Comparison of ENCODE assay signal across 13 mouse cellular contexts in the genomic region with DNA sequence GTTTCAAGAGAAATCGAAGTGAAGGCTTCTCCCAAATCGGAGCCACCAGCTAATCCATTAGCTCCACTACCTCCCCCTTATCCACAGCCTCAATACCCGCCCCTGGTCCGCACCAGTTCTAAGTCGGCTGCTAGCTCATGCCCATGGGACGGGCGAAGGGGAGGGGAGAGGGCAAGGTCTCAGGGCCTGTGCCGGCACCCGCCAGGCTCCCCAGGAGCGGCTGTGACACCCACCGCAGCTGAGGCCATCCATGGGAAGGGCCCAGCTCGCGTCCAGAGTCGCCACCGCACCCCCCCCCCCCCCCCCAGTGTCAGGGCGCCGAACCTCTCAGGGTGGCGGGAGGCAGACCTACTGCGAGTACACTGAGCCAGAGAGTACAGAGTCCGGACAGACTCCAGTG. TPM values are rescaled to one million over a fixed set of nuclear protein-coding genes. Genes with fewer than 3 reads are reported as not detected.
A peak's percentile ranks its signal among the peaks of the same experiment; 100 is the strongest.
DNase-seq lines count a peak whose midpoint lies in the region; ATAC-seq lines count a peak whose summit lies in the region.
"Had no signal": no experiment of that assay in that cellular context is flagged by ENCODE, and none has a peak within 500 bp of the region (broad histone marks: within the 10 kb centered on the region; RNA-seq: fewer than 3 reads in every experiment).

No protein-coding gene starts in this region.

- H3K4me1 ChIP-seq in midbrain, embryonic 14.5 days (ENCODE audit: control insufficient read depth, insufficient read depth, low read length): no peaks in the 10 kb centered on the region
- no peaks in the 10 kb centered on the region for H3K4me1 ChIP-seq in midbrain, embryonic 15.5 days
- H3K4me1 ChIP-seq: embryonic facial prominence, embryonic 13.5 days; lung, embryonic 15.5 days; neural tube, embryonic 12.5 days had no signal

- H3K9me3 ChIP-seq in midbrain, embryonic 14.5 days (ENCODE audit: control insufficient read depth, low read length): peaks cover 5% of the 10 kb centered on the region; the same call in 1 of the 2 replicates
- H3K9me3 ChIP-seq in midbrain, embryonic 15.5 days: no peaks in the 10 kb centered on the region

- no peak overlapping the region for H3K4me2 ChIP-seq in midbrain, embryonic 14.5 days (ENCODE audit: low read length)
- no peak overlapping the region for H3K4me2 ChIP-seq in midbrain, embryonic 15.5 days
- H3K4me2 ChIP-seq: embryonic facial prominence, embryonic 13.5 days; lung, embryonic 15.5 days; neural tube, embryonic 12.5 days had no signal

- intact Hi-C loops in gastrocnemius, postnatal 14 days (cut with DNase I; ENCODE audit: low total_unique reads): no loop called here

- H3K4me3 ChIP-seq in midbrain, embryonic 14.5 days (replicated peaks; ENCODE audit: low read depth, low read length): no peak overlapping the region
- no peak overlapping the region for H3K4me3 ChIP-seq in midbrain, embryonic 15.5 days
- H3K4me3 ChIP-seq: embryonic facial prominence, embryonic 13.5 days; lung, embryonic 15.5 days; neural tube, embryonic 12.5 days had no signal

- 77% methylated on average over 20 of the region's 20 CpGs for WGBS in midbrain, embryonic 14.5 days
- WGBS in midbrain, embryonic 15.5 days: 79% methylated on average over 18 of the region's 20 CpGs

- H3K9ac ChIP-seq in midbrain, embryonic 14.5 days (replicated peaks; ENCODE audit: low read length): no peak overlapping the region
- H3K9ac ChIP-seq in midbrain, embryonic 15.5 days: no peak overlapping the region
- H3K9ac ChIP-seq: embryonic facial prominence, embryonic 13.5 days; lung, embryonic 15.5 days; neural tube, embryonic 12.5 days had no signal

- DNase-seq in gastrocnemius, postnatal 14 days: peak; percentile 30
- DNase-seq in gastrocnemius, adult 8-10 months (ENCODE audit: low spot score in 2 of 2): no peak
- peak; percentile 85 for DNase-seq in midbrain, embryonic 14.5 days
- DNase-seq in brain, adult 2 months (ENCODE audit: low read depth, low spot score): peak; percentile 31
- DNase-seq in induced T-regulatory cell, adult 2 months (ENCODE audit: low read depth): peak; percentile 45
- no peak for DNase-seq in neural tube, embryonic 10.5 days (ENCODE audit: extremely low spot score, low spot score)
- DNase-seq: kidney, adult 18-20 months had no signal

- ATAC-seq in midbrain, embryonic 14.5 days (ENCODE audit: low FRiP score, low TSS enrichment): no peak
- ATAC-seq in midbrain, embryonic 15.5 days (replicated peaks): no peak

- H3K27me3 ChIP-seq in midbrain, embryonic 14.5 days (ENCODE audit: control insufficient read depth, insufficient read depth, low read length): no peaks in the 10 kb centered on the region
- H3K27me3 ChIP-seq in midbrain, embryonic 15.5 days (replicated peaks): no peaks in the 10 kb centered on the region
- H3K27me3 ChIP-seq: embryonic facial prominence, embryonic 13.5 days; lung, embryonic 15.5 days; neural tube, embryonic 12.5 days had no signal

- no peak overlapping the region for H3K27ac ChIP-seq in midbrain, embryonic 14.5 days (replicated peaks; ENCODE audit: low read depth, low read length)
- no peak overlapping the region for H3K27ac ChIP-seq in midbrain, embryonic 15.5 days
- H3K27ac ChIP-seq: embryonic facial prominence, embryonic 13.5 days; lung, embryonic 15.5 days; neural tube, embryonic 12.5 days had no signal

- H3K36me3 ChIP-seq in midbrain, embryonic 14.5 days (ENCODE audit: control insufficient read depth, insufficient read depth, low read length): no peaks in the 10 kb centered on the region
- H3K36me3 ChIP-seq in midbrain, embryonic 15.5 days (replicated peaks): no peaks in the 10 kb centered on the region
- H3K36me3 ChIP-seq: embryonic facial prominence, embryonic 13.5 days; lung, embryonic 15.5 days; neural tube, embryonic 12.5 days had no signal

RNA-seq across cellular contexts. Expression of a gene that starts 26.1 kb away (rescaled TPM):
- total RNA-seq in gastrocnemius, postnatal 14 days (2021): not detected
- not detected for total RNA-seq in gastrocnemius, adult 8-10 months (2022)
- polyA plus RNA-seq in midbrain, embryonic 14.5 days (2014; fragmentation: Nextera tagmentation; extraction: Ambion mirVana): not detected in 2 replicates
- polyA plus RNA-seq in midbrain, embryonic 15.5 days (2015; fragmentation: Nextera tagmentation; extraction: Ambion mirVana): not detected in 2 replicates
- total RNA-seq: left cerebral cortex, adult 18-20 months had no signal
- polyA plus RNA-seq: embryonic facial prominence, embryonic 13.5 days; heart, embryonic 16.5 days; lung, embryonic 15.5 days; neural tube, embryonic 12.5 days had no signal

RNA-seq across cellular contexts. Expression of a gene that starts 32.4 kb away (rescaled TPM):
- 10 to 100 TPM; 26.9 to 28.8 TPM for total RNA-seq in gastrocnemius, postnatal 14 days (2021)
- total RNA-seq in gastrocnemius, adult 8-10 months (2022): 10 to 100 TPM; 16.5 to 19.1 (median 18.7) TPM
- polyA plus RNA-seq in midbrain, embryonic 14.5 days (2014; fragmentation: Nextera tagmentation; extraction: Ambion mirVana): 43.5 and 61.5 TPM in 2 replicates
- 37.7 and 39.4 TPM in 2 replicates for polyA plus RNA-seq in midbrain, embryonic 15.5 days (2015; fragmentation: Nextera tagmentation; extraction: Ambion mirVana)

Comparison
In these comparisons a context has a peak if more than half of its experiments do, and no peak if none do; other contexts are left out.
1. DNase-seq: peak in gastrocnemius, postnatal 14 days (single experiment), midbrain, embryonic 14.5 days (single experiment), brain, adult 2 months (single experiment) and induced T-regulatory cell, adult 2 months (single experiment); none in gastrocnemius, adult 8-10 months (0 of 2) and neural tube, embryonic 10.5 days (single experiment).